In the genomic region with DNA sequence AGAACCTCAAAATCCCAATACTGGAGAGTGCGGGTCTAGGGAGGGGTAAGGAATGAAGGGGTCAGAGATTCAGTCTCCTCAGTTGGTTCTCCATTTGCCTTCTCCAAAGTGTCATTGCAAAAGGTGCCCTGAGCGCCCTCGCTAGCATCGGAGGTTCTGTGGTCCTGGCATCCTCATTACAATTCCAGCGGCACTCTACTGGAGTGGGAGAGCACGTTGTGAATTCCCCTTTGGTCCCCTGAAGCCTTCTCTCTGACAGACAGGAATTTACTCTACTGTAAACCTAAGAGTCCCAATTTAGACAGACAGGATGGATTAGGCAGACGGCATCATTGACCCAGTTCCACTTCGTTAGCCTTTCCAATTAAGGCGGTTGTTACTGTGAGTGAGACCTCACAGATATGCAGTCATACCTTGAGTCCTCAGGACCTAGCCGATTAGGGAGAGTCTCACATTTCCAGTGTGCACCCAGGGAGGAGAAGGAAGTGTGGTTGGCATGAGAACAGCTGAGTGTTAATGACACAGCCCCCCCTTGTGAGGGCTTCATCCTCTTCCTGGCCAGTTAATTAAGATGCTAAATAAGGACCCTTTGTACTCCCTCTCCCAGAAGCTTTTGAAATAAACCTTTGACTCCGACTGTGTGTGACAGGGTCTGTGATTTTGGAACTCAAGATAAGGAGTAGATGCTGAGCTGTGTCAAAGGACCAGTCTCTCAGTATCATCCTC, we compare ENCODE assay signal across 9 mouse cellular contexts.
DNase-seq lines count a peak whose midpoint lies in the region; ATAC-seq and TF ChIP-seq lines count a peak whose summit lies in the region.
"Had no signal": no experiment of that assay in that cellular context is flagged by ENCODE, and none has a peak within 500 bp of the region (broad histone marks: within the 10 kb centered on the region; RNA-seq: fewer than 3 reads in every experiment).

No protein-coding gene starts in this region.

- no peak overlapping the region for H3K9ac ChIP-seq in kidney, embryonic 14.5 days (ENCODE audit: low read depth, low read length)
- no peak overlapping the region for H3K9ac ChIP-seq in midbrain, embryonic 16.5 days (ENCODE audit: low read depth, low read length)
- no peak overlapping the region for H3K9ac ChIP-seq in liver, postnatal 0 days (replicated peaks)

- H3K9me3 ChIP-seq in kidney, embryonic 14.5 days (ENCODE audit: control insufficient read depth, low read length) = no peaks in the 10 kb centered on the region
- H3K9me3 ChIP-seq in hindbrain, embryonic 10.5 days = no peaks in the 10 kb centered on the region
- no peaks in the 10 kb centered on the region for H3K9me3 ChIP-seq in midbrain, embryonic 16.5 days (replicated peaks; ENCODE audit: control insufficient read depth, low read length, poor library complexity, severe bottlenecking)
- no peaks in the 10 kb centered on the region for H3K9me3 ChIP-seq in liver, postnatal 0 days (ENCODE audit: low read length)

- ATAC-seq in kidney, embryonic 14.5 days (ENCODE audit: low FRiP score, low TSS enrichment) = peak; percentile 88
- ATAC-seq in midbrain, embryonic 16.5 days = peak; percentile 72
- ATAC-seq in liver, postnatal 0 days = no peak

- 24% methylated on average over 11 of the region's 11 CpGs for WGBS in kidney, embryonic 14.5 days
- WGBS in hindbrain, embryonic 10.5 days = 40% methylated on average over 11 of the region's 11 CpGs
- WGBS in midbrain, embryonic 16.5 days = 28% methylated on average over 11 of the region's 11 CpGs
- WGBS in liver, postnatal 0 days (ENCODE audit: insufficient replicate concordance) = 65% methylated on average over 11 of the region's 11 CpGs

- no peak overlapping the region for H3K4me2 ChIP-seq in kidney, embryonic 14.5 days (replicated peaks; ENCODE audit: low read depth, low read length)
- H3K4me2 ChIP-seq in midbrain, embryonic 16.5 days (ENCODE audit: low read length) = no peak overlapping the region; the same call in 1 of the 2 replicates
- no peak overlapping the region for H3K4me2 ChIP-seq in liver, postnatal 0 days (ENCODE audit: low read depth, low read length)

- H3K27ac ChIP-seq in kidney, embryonic 14.5 days (ENCODE audit: low read depth, low read length) = no peak overlapping the region
- H3K27ac ChIP-seq in hindbrain, embryonic 10.5 days = peak overlapping the region; percentile 25; the same call in 1 of the 2 replicates
- H3K27ac ChIP-seq in midbrain, embryonic 16.5 days (ENCODE audit: low read length) = peak overlapping the region; percentile 48
- H3K27ac ChIP-seq in liver, postnatal 0 days (ENCODE audit: low read depth) = no peak overlapping the region

- no peaks in the 10 kb centered on the region for H3K36me3 ChIP-seq in kidney, embryonic 14.5 days (ENCODE audit: control insufficient read depth, insufficient read depth, low read length)
- no peaks in the 10 kb centered on the region for H3K36me3 ChIP-seq in hindbrain, embryonic 10.5 days
- H3K36me3 ChIP-seq in midbrain, embryonic 16.5 days (ENCODE audit: control insufficient read depth, insufficient read depth, low read length) = no peaks in the 10 kb centered on the region
- no peaks in the 10 kb centered on the region for H3K36me3 ChIP-seq in liver, postnatal 0 days (replicated peaks; ENCODE audit: insufficient read depth, low read length)

- no peak overlapping the region for H3K4me3 ChIP-seq in kidney, embryonic 14.5 days (ENCODE audit: low read length)
- no peak overlapping the region for H3K4me3 ChIP-seq in hindbrain, embryonic 10.5 days
- no peak overlapping the region for H3K4me3 ChIP-seq in midbrain, embryonic 16.5 days (ENCODE audit: low read depth, low read length)
- H3K4me3 ChIP-seq in liver, postnatal 0 days (ENCODE audit: low read depth, low read length) = no peak overlapping the region

- DNase-seq in kidney, postnatal 10 days = no peak
- DNase-seq in R1 (ENCODE audit: low read depth, low spot score) = peak; percentile 46
- DNase-seq in hindbrain, embryonic 10.5 days (ENCODE audit: low spot score) = peak; percentile 6
- no peak for DNase-seq in adrenal gland, adult 8-10 months
- DNase-seq in liver, postnatal 0 days = no peak
- DNase-seq in gastrocnemius, postnatal 36 days = no peak
- DNase-seq: thymus, adult 18-20 months had no signal

- H3K27me3 ChIP-seq in kidney, embryonic 14.5 days (ENCODE audit: control insufficient read depth, insufficient read depth, low read length) = no peaks in the 10 kb centered on the region
- peaks cover 35% of the 10 kb centered on the region; the same call in 1 of the 2 replicates for H3K27me3 ChIP-seq in hindbrain, embryonic 10.5 days (ENCODE audit: insufficient read depth, poor library complexity, severe bottlenecking)
- no peaks in the 10 kb centered on the region for H3K27me3 ChIP-seq in midbrain, embryonic 16.5 days (ENCODE audit: control insufficient read depth, insufficient read depth, low read depth, low read length)
- H3K27me3 ChIP-seq in liver, postnatal 0 days (ENCODE audit: insufficient read depth, low read length) = no peaks in the 10 kb centered on the region

- intact Hi-C loops in gastrocnemius, postnatal 36 days (cut with DNase I) = no loop called here

- peaks cover 12% of the 10 kb centered on the region for H3K4me1 ChIP-seq in kidney, embryonic 14.5 days (ENCODE audit: control insufficient read depth, insufficient read depth, low read length)
- peaks cover 41% of the 10 kb centered on the region for H3K4me1 ChIP-seq in hindbrain, embryonic 10.5 days (replicated peaks)
- H3K4me1 ChIP-seq in midbrain, embryonic 16.5 days (ENCODE audit: control insufficient read depth, insufficient read depth, low read length) = peaks cover 14% of the 10 kb centered on the region; the same call in 1 of the 2 replicates
- H3K4me1 ChIP-seq in liver, postnatal 0 days (ENCODE audit: insufficient read depth) = peaks cover 11% of the 10 kb centered on the region

- no peak for TF ChIP-seq CTCF in liver, postnatal 0 days (IDR thresholded peaks at IDR 0.05; ENCODE audit: low read depth)

- TF ChIP-seq EP300 in liver, postnatal 0 days (IDR thresholded peaks at IDR 0.05; ENCODE audit: low read depth) = no peak

Comparison
In these comparisons a context has a peak if more than half of its experiments do, and no peak if none do; other contexts are left out.
1. H3K27ac ChIP-seq: peak in hindbrain, embryonic 10.5 days (single experiment) and midbrain, embryonic 16.5 days (single experiment); none in kidney, embryonic 14.5 days (single experiment) and liver, postnatal 0 days (single experiment).
2. DNase-seq: peak in R1 (single experiment) and hindbrain, embryonic 10.5 days (single experiment); none in kidney, postnatal 10 days (single experiment), adrenal gland, adult 8-10 months (single experiment), liver, postnatal 0 days (single experiment) and gastrocnemius, postnatal 36 days (0 of 2).